Mouse (Mus musculus) liver, embryonic 15.5 days (tissue): ENCODE data around the gene Sap18b. TPM values are rescaled to one million over a fixed set of nuclear protein-coding genes. Genes with fewer than 3 reads are reported as not detected.

Experiments used
- ATAC-seq: fragments of 200-750 bp; cut with Nextera tagmentation; 2 replicates; pipeline ENCODE4 v1.8.0; 2017; ENCODE audit warnings: moderate number of reproducible peaks, mild to moderate bottlenecking, moderate library complexity; ENCODE audit not compliant: insufficient read depth
- H3K27ac ChIP-seq: fragments of 300-500 bp; sonication (generic); replicated peaks from 2 replicates; pipeline ENCODE4 v1.5.1; 2015; ENCODE audit warnings: mild to moderate bottlenecking, inconsistent platforms
- H3K27me3 ChIP-seq: fragments of 300-500 bp; sonication (generic); 2 replicates; pipeline ENCODE4 v1.6.1; 2015; ENCODE audit warnings: mild to moderate bottlenecking, inconsistent platforms
- H3K36me3 ChIP-seq: fragments of 300-500 bp; sonication (generic); replicated peaks from 2 replicates; pipeline ENCODE4 v1.6.1; 2015; ENCODE audit warnings: moderate library complexity, mild to moderate bottlenecking, inconsistent platforms
- H3K4me1 ChIP-seq: fragments of 300-500 bp; sonication (generic); replicated peaks from 2 replicates; pipeline ENCODE4 v1.6.1; 2015; ENCODE audit warnings: inconsistent platforms
- H3K4me2 ChIP-seq: fragments of 300-500 bp; sonication (generic); 2 replicates; pipeline ENCODE4 v1.6.1; 2015; ENCODE audit warnings: moderate library complexity, mild to moderate bottlenecking, inconsistent platforms
- H3K4me3 ChIP-seq: fragments of 300-500 bp; sonication (generic); replicated peaks from 2 replicates; pipeline ENCODE4 v1.5.1; 2015; ENCODE audit warnings: mild to moderate bottlenecking, inconsistent platforms
- H3K9ac ChIP-seq: fragments of 300-500 bp; sonication (generic); 2 replicates; pipeline ENCODE4 v1.6.1; 2015; ENCODE audit warnings: moderate library complexity, mild to moderate bottlenecking, inconsistent platforms
- H3K9me3 ChIP-seq: fragments of 300-500 bp; sonication (generic); replicated peaks from 2 replicates; pipeline ENCODE4 v1.6.1; 2016; ENCODE audit warnings: inconsistent platforms
- WGBS: fragments of 180-500 bp; shearing (Covaris S2); methylation state at CpG from one replicate; pipeline ENCODE4 v1.1.7; 2015; ENCODE audit warnings: mixed read lengths; ENCODE audit not compliant: insufficient replicate concordance; 5-methylcytosine and 5-hydroxymethylcytosine counted together
- polyA plus RNA-seq: library from polyadenylated mRNA; unstranded; fragments of >200 nt; fragmentation: Nextera tagmentation; extraction: Ambion mirVana; gene quantifications from 2 replicates; pipeline ENCODE4 v1.2.1, GENCODE M21; 2015

Gene Sap18b
- polyA plus RNA-seq, 1 experiment from 2014 or later, result 202 TPM

GRCm38 (mm10) chr8:95805482-95805881 lies 19.7 kb upstream of the Sap18b start:
- no peaks in the 10 kb centered on the region for H3K9me3 ChIP-seq
- no peaks in the 10 kb centered on the region for H3K27me3 ChIP-seq
- peak overlapping the region; percentile 89 for H3K4me2 ChIP-seq
- H3K4me3 ChIP-seq, result peak overlapping the region; percentile 99
- H3K27ac ChIP-seq, result peak overlapping the region; percentile 87; the same call in 1 of the 2 replicates
- no peak for ATAC-seq
- H3K9ac ChIP-seq, result peak overlapping the region; percentile 96
- H3K4me1 ChIP-seq, result peaks cover 65% of the 10 kb centered on the region
- 48% methylated on average over 2 of the region's 2 CpGs for WGBS
- peaks cover 35% of the 10 kb centered on the region for H3K36me3 ChIP-seq

GRCm38 (mm10) chr8:95806461-95807191 lies 18.5 kb upstream of the Sap18b start:
- Histone ChIP-seq H3K27ac (peak overlapping the region; percentile 87), H3K9ac (peak overlapping the region; percentile 96), H3K36me3 (peaks cover 24% of the 10 kb centered on the region), H3K27me3 (no peaks in the 10 kb centered on the region), H3K9me3 (no peaks in the 10 kb centered on the region), H3K4me2 (peak overlapping the region; percentile 89), H3K4me1 (peaks cover 60% of the 10 kb centered on the region), H3K4me3 (peak overlapping the region; percentile 99)
- WGBS, result 0% methylated on average over 63 of the region's 69 CpGs
- no peak for ATAC-seq

DNA sequence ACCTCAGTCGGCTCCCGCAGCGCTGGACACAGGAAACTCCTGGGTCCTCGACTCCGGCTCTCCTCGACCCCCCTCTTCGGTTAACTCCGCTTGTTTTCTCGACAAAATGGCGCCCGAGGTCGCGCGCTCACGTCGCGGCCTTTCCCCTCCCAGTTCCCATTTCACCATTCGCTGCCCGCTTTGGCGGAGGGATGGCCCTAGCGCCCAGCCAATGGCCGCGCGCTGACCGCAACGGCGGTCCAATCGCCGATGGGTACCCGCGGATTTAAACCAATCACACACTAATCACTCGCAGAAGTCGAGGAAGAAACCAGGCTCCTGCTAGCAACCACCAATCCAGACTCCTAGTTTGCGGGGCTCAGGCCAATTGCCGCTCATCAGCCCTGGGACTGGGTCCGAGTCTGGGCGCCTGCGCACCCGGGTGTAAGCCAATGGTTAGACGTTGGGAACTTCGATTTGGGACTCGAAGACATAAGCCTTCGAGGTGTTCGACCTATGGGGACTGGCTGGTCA lies 17.8 kb upstream of the Sap18b start, which contains the start of gene Cnot1:
TSS of gene Cnot1 (minus strand) at position 134 of the 513 bp plus-strand sequence.
- ATAC-seq, result peak; percentile 96

GRCm38 (mm10) chr8:95807861-95808260 lies 17.3 kb upstream of the Sap18b start:
- Histone ChIP-seq H3K4me3 (peak overlapping the region; percentile 99), H3K4me1 (peaks cover 49% of the 10 kb centered on the region), H3K27ac (peak overlapping the region; percentile 95), H3K27me3 (no peaks in the 10 kb centered on the region), H3K36me3 (peaks cover 14% of the 10 kb centered on the region), H3K9ac (peak overlapping the region; percentile 61), H3K9me3 (no peaks in the 10 kb centered on the region), H3K4me2 (peak overlapping the region; percentile 89)
- WGBS, result under 1% methylated on average over 20 of the region's 20 CpGs
- peak; percentile 84 for ATAC-seq

More for the DNA sequence above, 17.8 kb upstream of the Sap18b start, which contains the start of gene Cnot1:
- no peaks in the 10 kb centered on the region for H3K9me3 ChIP-seq
- H3K27me3 ChIP-seq, result no peaks in the 10 kb centered on the region
- peak within 1 kb of the TSS; percentile 89 for H3K4me2 ChIP-seq
- WGBS, result under 1% methylated on average over 44 of the region's 44 CpGs
- peak within 1 kb of the TSS; percentile 96 for H3K9ac ChIP-seq
- H3K36me3 ChIP-seq, result peaks cover 16% of the 10 kb centered on the region
- H3K4me1 ChIP-seq, result peaks cover 52% of the 10 kb centered on the region
- peak within 1 kb of the TSS; percentile 99 for H3K4me3 ChIP-seq
- H3K27ac ChIP-seq, result peak within 1 kb of the TSS; percentile 95

DNA sequence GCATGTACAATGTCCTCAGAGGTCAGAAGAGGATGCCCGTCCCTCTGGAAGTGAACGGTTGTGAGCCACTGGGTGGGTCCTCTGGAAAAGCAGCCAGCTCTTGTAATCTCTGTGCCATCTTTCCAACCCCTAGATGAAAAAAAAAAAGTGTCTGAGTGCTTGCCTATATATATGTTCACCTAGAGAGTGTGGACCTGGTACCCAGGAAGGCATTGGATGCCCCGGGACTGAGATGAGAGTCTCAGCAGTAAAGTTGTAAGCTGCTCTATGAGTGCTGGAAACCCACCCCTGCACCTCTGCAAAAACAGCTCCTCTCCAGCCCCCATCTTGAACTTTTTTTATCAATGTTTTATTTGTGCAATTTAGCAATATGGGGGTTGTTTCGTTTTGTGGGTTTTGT lies 16.5 kb upstream of the Sap18b start:
- 60% methylated on average over 4 of the region's 4 CpGs for WGBS
- Histone ChIP-seq H3K27me3 (no peaks in the 10 kb centered on the region), H3K9ac (no peak overlapping the region), H3K27ac (no peak overlapping the region), H3K4me1 (peaks cover 42% of the 10 kb centered on the region), H3K36me3 (peaks cover 11% of the 10 kb centered on the region), H3K9me3 (no peaks in the 10 kb centered on the region), H3K4me3 (peak overlapping the region; percentile 99; the same call in 1 of the 2 replicates), H3K4me2 (peak overlapping the region; percentile 89)
- no peak for ATAC-seq

DNA sequence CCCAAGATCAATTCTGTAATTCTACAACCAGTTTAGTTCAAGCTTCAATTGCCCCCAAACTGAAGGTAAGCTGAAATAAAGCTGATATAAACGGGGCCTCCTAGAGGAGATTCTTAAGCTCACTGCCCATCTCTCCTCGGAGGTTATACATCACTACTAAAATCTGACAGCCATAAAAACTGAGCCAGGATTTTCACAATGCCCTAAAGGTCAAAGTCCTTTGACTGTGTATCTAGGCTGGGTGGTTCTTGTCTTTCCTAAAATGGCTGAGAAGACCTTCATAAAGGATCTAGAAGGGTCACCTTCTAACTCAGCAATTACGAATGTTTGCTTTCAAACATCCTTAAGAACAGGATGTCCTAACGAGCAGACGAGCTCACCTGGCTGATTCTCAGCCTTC lies 16.0 kb upstream of the Sap18b start:
- no peak overlapping the region for H3K27ac ChIP-seq
- no peak overlapping the region for H3K4me3 ChIP-seq
- H3K4me1 ChIP-seq, result peaks cover 37% of the 10 kb centered on the region
- H3K27me3 ChIP-seq, result no peaks in the 10 kb centered on the region
- H3K4me2 ChIP-seq, result no peak overlapping the region
- H3K9ac ChIP-seq, result no peak overlapping the region
- WGBS, result 61% methylated on average over 5 of the region's 5 CpGs
- ATAC-seq, result no peak
- no peaks in the 10 kb centered on the region for H3K9me3 ChIP-seq
- H3K36me3 ChIP-seq, result peaks cover 11% of the 10 kb centered on the region

DNA sequence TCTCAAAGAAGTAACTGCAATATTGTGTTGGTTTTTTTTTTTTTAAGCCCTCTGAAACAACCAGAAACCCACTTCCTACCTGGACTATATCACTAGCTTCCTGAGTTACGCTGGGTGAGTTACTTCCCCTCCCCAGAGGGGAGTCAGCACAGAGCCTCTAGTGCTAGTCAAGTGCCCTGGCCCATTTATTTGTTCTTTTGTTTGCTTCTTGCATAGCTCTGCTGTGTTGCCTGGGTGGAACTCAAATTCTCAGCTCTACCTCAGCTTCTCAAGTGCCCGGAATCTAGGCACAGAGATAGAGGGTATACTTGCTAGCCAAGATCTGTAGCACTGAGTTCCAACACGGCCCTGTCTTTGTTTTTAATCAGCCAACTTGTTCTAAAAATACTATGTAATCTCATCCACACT lies 15.0 kb upstream of the Sap18b start:
- no peak overlapping the region for H3K4me3 ChIP-seq
- no peak for ATAC-seq
- H3K36me3 ChIP-seq, result peaks cover under 1% of the 10 kb centered on the region; the same call in 1 of the 2 replicates
- H3K27ac ChIP-seq, result no peak overlapping the region
- H3K9ac ChIP-seq, result no peak overlapping the region
- peaks cover 27% of the 10 kb centered on the region for H3K4me1 ChIP-seq
- H3K9me3 ChIP-seq, result no peaks in the 10 kb centered on the region
- WGBS, result 28% methylated on average over 3 of the region's 3 CpGs
- H3K27me3 ChIP-seq, result no peaks in the 10 kb centered on the region
- H3K4me2 ChIP-seq, result no peak overlapping the region

- WGBS, result 53% methylated on average over 6 of the region's 6 CpGs
- Histone ChIP-seq H3K4me2 (no peak overlapping the region), H3K4me1 (no peaks in the 10 kb centered on the region; the same call in 1 of the 2 replicates), H3K27ac (no peak overlapping the region), H3K27me3 (no peaks in the 10 kb centered on the region), H3K36me3 (no peaks in the 10 kb centered on the region), H3K4me3 (no peak overlapping the region), H3K9me3 (no peaks in the 10 kb centered on the region), H3K9ac (no peak overlapping the region)
- ATAC-seq, result no peak
Measured at GRCm38 (mm10) chr8:95816044-95816708, 9.0 kb upstream of the Sap18b start.

GRCm38 (mm10) chr8:95817597-95817996 lies 7.5 kb upstream of the Sap18b start:
- no peak overlapping the region for H3K4me2 ChIP-seq
- no peak overlapping the region for H3K9ac ChIP-seq
- no peak for ATAC-seq
- 51% methylated on average over 3 of the region's 3 CpGs for WGBS
- no peaks in the 10 kb centered on the region for H3K36me3 ChIP-seq
- no peaks in the 10 kb centered on the region; the same call in 1 of the 2 replicates for H3K4me1 ChIP-seq
- H3K27me3 ChIP-seq, result no peaks in the 10 kb centered on the region
- H3K27ac ChIP-seq, result no peak overlapping the region
- no peak overlapping the region for H3K4me3 ChIP-seq
- H3K9me3 ChIP-seq, result no peaks in the 10 kb centered on the region

GRCm38 (mm10) chr8:95818211-95818610 lies 6.9 kb upstream of the Sap18b start:
- Histone ChIP-seq H3K9me3 (no peaks in the 10 kb centered on the region), H3K4me1 (no peaks in the 10 kb centered on the region; the same call in 1 of the 2 replicates), H3K4me2 (no peak overlapping the region), H3K27ac (no peak overlapping the region), H3K27me3 (no peaks in the 10 kb centered on the region), H3K9ac (no peak overlapping the region), H3K36me3 (no peaks in the 10 kb centered on the region), H3K4me3 (no peak overlapping the region)
- WGBS, result 64% methylated on average over 1 of the region's 1 CpGs
- ATAC-seq, result no peak

DNA sequence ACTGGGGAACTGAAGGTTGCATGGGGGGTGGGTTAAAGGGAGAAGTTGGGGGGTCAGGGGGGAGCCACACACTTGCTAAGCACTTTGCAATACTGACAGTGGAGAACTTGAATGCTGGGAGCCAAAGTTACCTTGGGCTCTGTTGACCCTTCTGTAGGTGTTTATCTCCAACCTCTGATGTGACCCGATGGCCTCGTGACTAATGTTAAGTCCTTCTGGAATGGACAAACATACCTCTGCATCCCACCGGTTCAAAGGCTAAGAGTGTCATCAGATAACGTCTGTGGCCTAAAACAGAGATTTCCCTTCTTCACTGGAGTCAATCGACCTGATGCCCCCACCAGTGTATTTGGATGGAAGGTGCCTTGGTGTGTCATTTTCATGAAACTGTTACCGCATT lies 3.9 kb upstream of the Sap18b start:
- Histone ChIP-seq H3K27me3 (no peaks in the 10 kb centered on the region), H3K27ac (peak overlapping the region; percentile 55; the same call in 1 of the 2 replicates), H3K4me3 (no peak overlapping the region), H3K4me1 (no peaks in the 10 kb centered on the region; the same call in 1 of the 2 replicates), H3K4me2 (no peak overlapping the region), H3K9me3 (no peaks in the 10 kb centered on the region), H3K36me3 (no peaks in the 10 kb centered on the region), H3K9ac (no peak overlapping the region)
- ATAC-seq, result peak; percentile 75
- WGBS, result 59% methylated on average over 6 of the region's 6 CpGs
